Mouse (Mus musculus): ENCODE results near the gene Ephb2. TPM values are rescaled to one million over a fixed set of nuclear protein-coding genes. Genes with fewer than 3 reads are reported as not detected.

The Ephb2 gene
- polyA plus RNA-seq, 1 experiment = 2.7 TPM

- Histone ChIP-seq H3K4me3 (ENCODE audit: extremely low read depth, insufficient read depth, insufficient read length) (no peak overlapping the region), H3K27ac (ENCODE audit: insufficient read depth, low read length) (no peak overlapping the region), H3K4me1 (ENCODE audit: control insufficient read depth, insufficient read depth, insufficient read length) (peaks cover 5% of the 10 kb centered on the region; the same call in 1 of the 2 replicates), H3K36me3 (ENCODE audit: control insufficient read depth, insufficient read depth, low read length) (no peaks in the 10 kb centered on the region), H3K27me3 (ENCODE audit: control insufficient read depth, insufficient read depth, low read length) (no peaks in the 10 kb centered on the region)
- WGBS = 91% methylated on average over 11 of the region's 11 CpGs
- DNase-seq (ENCODE audit: low read depth in 1 of 2, low spot score in 2 of 2) = no peak
- TF ChIP-seq CTCF (IDR thresholded peaks at IDR 0.05; ENCODE audit: extremely low read depth, insufficient read depth, insufficient read length, insufficient replicate concordance) (no peak), POLR2A (IDR thresholded peaks at IDR 0.05; ENCODE audit: low read depth, low read length) (no peak)
Measured at GRCm38 (mm10) chr4:136631237-136631994, 204.4 kb downstream of the Ephb2 start.

DNA sequence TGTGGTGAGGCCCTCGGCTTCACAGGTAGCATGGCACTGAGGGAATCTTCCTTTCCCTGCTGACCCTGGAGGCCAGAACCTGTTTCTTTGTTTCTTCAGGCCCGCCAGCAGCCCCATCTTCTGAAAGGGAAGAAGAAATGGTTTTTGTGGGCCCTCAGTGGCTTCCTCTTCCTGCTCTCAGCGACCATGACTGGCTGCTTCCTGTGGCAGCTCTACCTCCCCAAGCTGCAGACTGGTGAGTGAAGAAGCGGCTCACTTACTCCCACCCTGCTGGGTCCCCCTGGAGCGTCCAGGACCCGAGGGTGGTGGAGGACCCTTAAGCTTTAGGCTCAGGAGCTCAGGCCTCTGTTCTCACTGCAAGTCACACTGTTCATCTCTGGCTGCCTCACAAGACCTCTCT lies 209.2 kb downstream of the Ephb2 start:
- 5% methylated on average over 6 of the region's 6 CpGs for WGBS
- Histone ChIP-seq H3K27me3 (ENCODE audit: control insufficient read depth, insufficient read depth, low read length) (no peaks in the 10 kb centered on the region), H3K4me1 (ENCODE audit: control insufficient read depth, insufficient read depth, insufficient read length) (peaks cover 5% of the 10 kb centered on the region; the same call in 1 of the 2 replicates), H3K4me3 (ENCODE audit: extremely low read depth, insufficient read depth, insufficient read length) (no peak overlapping the region), H3K36me3 (ENCODE audit: control insufficient read depth, insufficient read depth, low read length) (no peaks in the 10 kb centered on the region), H3K27ac (ENCODE audit: insufficient read depth, low read length) (peak overlapping the region; percentile 65)
- DNase-seq (ENCODE audit: low read depth in 1 of 2, low spot score in 2 of 2) = peak in 1 of 2 experiments; percentile 43
- no peak for TF ChIP-seq CTCF (IDR thresholded peaks at IDR 0.05; ENCODE audit: extremely low read depth, insufficient read depth, insufficient read length, insufficient replicate concordance)
- no peak for TF ChIP-seq POLR2A (IDR thresholded peaks at IDR 0.05; ENCODE audit: low read depth, low read length)

GRCm38 (mm10) chr4:136622388-136622787 lies 213.4 kb downstream of the Ephb2 start, which contains the start of gene Lactbl1:
TSS of gene Lactbl1 (plus strand) at chr4:136622621.
- 81% methylated on average over 6 of the region's 6 CpGs for WGBS
- Histone ChIP-seq H3K36me3 (ENCODE audit: control insufficient read depth, insufficient read depth, low read length) (no peaks in the 10 kb centered on the region), H3K27ac (ENCODE audit: insufficient read depth, low read length) (no peak within 1 kb of the TSS), H3K27me3 (ENCODE audit: control insufficient read depth, insufficient read depth, low read length) (no peaks in the 10 kb centered on the region), H3K4me3 (ENCODE audit: extremely low read depth, insufficient read depth, insufficient read length) (no peak within 1 kb of the TSS), H3K4me1 (ENCODE audit: control insufficient read depth, insufficient read depth, insufficient read length) (peaks cover 5% of the 10 kb centered on the region; the same call in 1 of the 2 replicates)
- DNase-seq (ENCODE audit: low read depth in 1 of 2, low spot score in 2 of 2) = no peak
- TF ChIP-seq POLR2A (IDR thresholded peaks at IDR 0.05; ENCODE audit: low read depth, low read length) = no peak
- no peak for TF ChIP-seq CTCF (IDR thresholded peaks at IDR 0.05; ENCODE audit: extremely low read depth, insufficient read depth, insufficient read length, insufficient replicate concordance)

DNA sequence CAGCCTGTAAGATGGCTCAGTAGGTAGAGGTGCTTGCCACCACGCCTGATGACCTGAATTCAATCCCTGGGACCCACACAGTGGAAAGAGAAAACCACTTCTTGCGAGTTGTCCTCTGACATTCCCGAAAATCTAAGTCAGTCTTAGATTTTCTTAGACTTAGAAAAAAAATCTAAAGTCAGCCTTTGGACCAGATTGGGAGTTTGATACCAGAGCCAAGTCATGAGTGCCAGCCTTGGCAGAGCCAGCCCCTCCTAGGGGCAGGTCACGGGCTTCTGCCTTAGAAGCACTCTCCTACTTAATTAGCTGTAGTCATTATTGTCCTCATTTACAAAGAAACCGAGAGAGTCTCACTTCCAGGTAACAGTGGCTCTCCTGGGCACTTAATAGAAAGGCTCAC lies 213.8 kb downstream of the Ephb2 start:
- no peaks in the 10 kb centered on the region for H3K27me3 ChIP-seq (ENCODE audit: control insufficient read depth, insufficient read depth, low read length)
- H3K27ac ChIP-seq (ENCODE audit: insufficient read depth, low read length) = no peak overlapping the region
- H3K4me3 ChIP-seq (ENCODE audit: extremely low read depth, insufficient read depth, insufficient read length) = no peak overlapping the region
- no peak for DNase-seq (ENCODE audit: low read depth in 1 of 2, low spot score in 2 of 2)
- H3K4me1 ChIP-seq (ENCODE audit: control insufficient read depth, insufficient read depth, insufficient read length) = peaks cover 4% of the 10 kb centered on the region; the same call in 1 of the 2 replicates
- no peaks in the 10 kb centered on the region for H3K36me3 ChIP-seq (ENCODE audit: control insufficient read depth, insufficient read depth, low read length)
- no peak for TF ChIP-seq POLR2A (IDR thresholded peaks at IDR 0.05; ENCODE audit: low read depth, low read length)
- 67% methylated on average over 5 of the region's 5 CpGs for WGBS

DNA sequence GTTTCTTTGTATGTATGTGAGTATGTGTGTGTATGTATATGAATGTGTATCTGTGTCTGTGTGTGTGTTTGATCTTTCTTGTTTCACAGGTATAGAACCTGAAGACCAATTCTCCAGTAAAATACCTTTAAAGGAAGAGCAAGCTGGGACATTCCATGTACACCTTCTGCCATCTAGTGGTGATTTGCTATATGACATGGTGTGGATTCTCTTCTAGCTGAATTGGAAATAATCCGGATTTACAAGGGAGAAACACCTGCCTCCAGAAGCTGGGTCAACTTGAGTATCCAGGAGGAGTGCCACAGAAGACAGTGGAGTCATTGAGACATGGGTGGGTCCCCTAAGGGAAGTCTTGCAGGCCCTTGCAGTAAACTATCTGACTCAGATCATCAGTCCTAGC lies 214.5 kb downstream of the Ephb2 start:
- WGBS = 4% methylated on average over 1 of the region's 1 CpGs
- no peak overlapping the region for H3K27ac ChIP-seq (ENCODE audit: insufficient read depth, low read length)
- TF ChIP-seq CTCF (IDR thresholded peaks at IDR 0.05; ENCODE audit: extremely low read depth, insufficient read depth, insufficient read length, insufficient replicate concordance) = peak; percentile 27; the same call in 1 of the 2 replicates
- TF ChIP-seq POLR2A (IDR thresholded peaks at IDR 0.05; ENCODE audit: low read depth, low read length) = no peak
- no peaks in the 10 kb centered on the region for H3K36me3 ChIP-seq (ENCODE audit: control insufficient read depth, insufficient read depth, low read length)
- no peaks in the 10 kb centered on the region for H3K27me3 ChIP-seq (ENCODE audit: control insufficient read depth, insufficient read depth, low read length)
- DNase-seq (ENCODE audit: low read depth in 1 of 2, low spot score in 2 of 2) = no peak
- H3K4me1 ChIP-seq (ENCODE audit: control insufficient read depth, insufficient read depth, insufficient read length) = no peaks in the 10 kb centered on the region
- H3K4me3 ChIP-seq (ENCODE audit: extremely low read depth, insufficient read depth, insufficient read length) = no peak overlapping the region

DNA sequence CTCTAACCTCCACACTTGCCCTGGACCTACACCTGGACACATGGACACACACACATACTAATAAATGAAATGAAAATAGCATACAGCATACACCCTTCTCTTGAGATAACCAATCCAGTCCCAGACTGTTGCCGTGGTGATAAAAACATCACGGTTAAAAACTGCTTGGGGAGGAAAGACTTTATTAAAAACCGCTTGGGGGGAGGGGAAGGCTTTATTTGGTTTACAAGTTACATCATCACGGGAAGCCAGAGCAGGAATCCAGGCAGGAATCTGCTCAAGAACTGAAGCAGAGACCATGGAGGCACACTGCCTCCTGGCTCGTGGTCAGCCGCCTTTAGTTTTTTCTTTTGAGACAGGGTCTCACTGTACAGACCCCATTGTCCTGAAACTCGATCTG lies 222.1 kb downstream of the Ephb2 start:
- H3K4me1 ChIP-seq (ENCODE audit: control insufficient read depth, insufficient read depth, insufficient read length) = no peaks in the 10 kb centered on the region
- DNase-seq (ENCODE audit: low read depth in 1 of 2, low spot score in 2 of 2) = no peak
- H3K4me3 ChIP-seq (ENCODE audit: extremely low read depth, insufficient read depth, insufficient read length) = no peak overlapping the region
- WGBS = 73% methylated on average over 7 of the region's 7 CpGs
- no peaks in the 10 kb centered on the region for H3K27me3 ChIP-seq (ENCODE audit: control insufficient read depth, insufficient read depth, low read length)
- H3K36me3 ChIP-seq (ENCODE audit: control insufficient read depth, insufficient read depth, low read length) = no peaks in the 10 kb centered on the region
- no peak overlapping the region for H3K27ac ChIP-seq (ENCODE audit: insufficient read depth, low read length)
- TF ChIP-seq POLR2A (IDR thresholded peaks at IDR 0.05; ENCODE audit: low read depth, low read length) (no peak), CTCF (IDR thresholded peaks at IDR 0.05; ENCODE audit: extremely low read depth, insufficient read depth, insufficient read length, insufficient replicate concordance) (no peak)

- 78% methylated on average over 4 of the region's 4 CpGs for WGBS
- no peaks in the 10 kb centered on the region for H3K27me3 ChIP-seq (ENCODE audit: control insufficient read depth, insufficient read depth, low read length)
- H3K27ac ChIP-seq (ENCODE audit: insufficient read depth, low read length) = no peak within 1 kb of the TSS
- H3K4me3 ChIP-seq (ENCODE audit: extremely low read depth, insufficient read depth, insufficient read length) = no peak within 1 kb of the TSS
- TF ChIP-seq POLR2A (IDR thresholded peaks at IDR 0.05; ENCODE audit: low read depth, low read length) (no peak), CTCF (IDR thresholded peaks at IDR 0.05; ENCODE audit: extremely low read depth, insufficient read depth, insufficient read length, insufficient replicate concordance) (no peak)
- no peaks in the 10 kb centered on the region for H3K4me1 ChIP-seq (ENCODE audit: control insufficient read depth, insufficient read depth, insufficient read length)
- DNase-seq (ENCODE audit: low read depth in 1 of 2, low spot score in 2 of 2) = no peak
- no peaks in the 10 kb centered on the region for H3K36me3 ChIP-seq (ENCODE audit: control insufficient read depth, insufficient read depth, low read length)
Measured at GRCm38 (mm10) chr4:136610387-136610856, 225.4 kb downstream of the Ephb2 start, which contains the start of gene Tex46. TSS of gene Tex46 (plus strand) at chr4:136610437.

Measured in spleen, adult 2 months (tissue).